In the genomic region with DNA sequence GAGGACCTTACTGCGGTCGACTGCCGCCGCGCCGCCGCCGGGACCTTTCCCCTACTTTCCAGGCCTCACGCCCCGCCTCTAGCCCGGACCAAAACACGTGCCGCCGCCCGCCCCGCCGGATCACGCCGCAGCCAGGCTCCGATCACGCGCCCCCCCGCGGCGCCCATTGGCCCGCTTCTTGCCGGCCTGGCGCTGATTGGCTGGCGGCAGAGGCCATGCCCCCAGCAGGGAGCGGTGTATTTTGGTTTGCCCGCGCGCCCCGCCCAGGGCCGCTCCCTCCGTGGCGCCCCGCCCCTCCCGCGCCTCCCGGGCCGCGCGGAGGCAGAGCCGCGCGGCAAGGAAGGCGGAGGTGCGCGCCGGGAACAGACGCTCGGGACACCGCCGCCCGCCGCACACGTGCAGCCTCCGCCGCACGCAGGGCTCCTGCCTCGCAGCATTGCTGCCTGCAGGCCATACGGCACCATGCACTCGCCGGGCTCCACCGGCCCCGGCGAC, we compare ENCODE assay signal across 8 mouse cellular contexts. TPM values are rescaled to one million over a fixed set of nuclear protein-coding genes. Genes with fewer than 3 reads are reported as not detected.
DNase-seq lines count a peak whose midpoint lies in the region; ATAC-seq lines count a peak whose summit lies in the region.

Gene Klf11 (plus strand): TSS at position 212 of the 495 bp plus-strand sequence.

- H3K4me1 ChIP-seq in brown adipose tissue, adult 24 weeks (ENCODE audit: control insufficient read depth, insufficient read depth, insufficient read length, low read length): peaks cover 44% of the 10 kb centered on the region
- H3K4me1 ChIP-seq in heart, embryonic 14.5 days (ENCODE audit: control insufficient read depth in 2 of 2, insufficient read depth in 2 of 2, low read length in 2 of 2): peaks cover 16 to 38% of the 10 kb centered on the region in 2 experiments
- H3K4me1 ChIP-seq in liver, embryonic 13.5 days (replicated peaks): peaks cover 90% of the 10 kb centered on the region
- peaks cover 19% of the 10 kb centered on the region for H3K4me1 ChIP-seq in stomach, embryonic 16.5 days (ENCODE audit: control insufficient read depth, insufficient read depth, low read length)

- ATAC-seq in heart, embryonic 14.5 days (ENCODE audit: insufficient number of reproducible peaks, insufficient read depth, low FRiP score, low read depth): peak; percentile 95
- ATAC-seq in liver, embryonic 13.5 days (ENCODE audit: low read depth): peak; percentile 79
- peak; percentile 94 for ATAC-seq in stomach, embryonic 16.5 days (ENCODE audit: insufficient read depth, low FRiP score)

- DNase-seq in CD4-positive, CD25-positive, alpha-beta regulatory T cell, adult 2 months (ENCODE audit: low read depth, low spot score): peak; percentile 98
- peak; percentile 90 for DNase-seq in fibroblast of lung, adult 2 months (ENCODE audit: low read depth)
- DNase-seq in kidney, postnatal 14 days: peak; percentile 99
- peak; percentile 96 for DNase-seq in liver, embryonic 13.5 days
- peak; percentile 99 for DNase-seq in neural tube, embryonic 10.5 days (ENCODE audit: extremely low spot score, low spot score)

- peaks cover 29% of the 10 kb centered on the region for H3K36me3 ChIP-seq in heart, embryonic 14.5 days (ENCODE audit: control insufficient read depth, insufficient read depth, low read length)
- H3K36me3 ChIP-seq in liver, embryonic 13.5 days: peaks cover 28% of the 10 kb centered on the region
- H3K36me3 ChIP-seq in stomach, embryonic 16.5 days (ENCODE audit: control insufficient read depth, insufficient read depth, low read length): no peaks in the 10 kb centered on the region

- H3K9me3 ChIP-seq in heart, embryonic 14.5 days (ENCODE audit: control insufficient read depth, low read length): no peaks in the 10 kb centered on the region
- no peaks in the 10 kb centered on the region for H3K9me3 ChIP-seq in liver, embryonic 13.5 days (replicated peaks)
- no peaks in the 10 kb centered on the region for H3K9me3 ChIP-seq in stomach, embryonic 16.5 days (replicated peaks; ENCODE audit: control insufficient read depth, low read length)

- WGBS in heart, embryonic 14.5 days: under 1% methylated on average over 68 of the region's 68 CpGs
- WGBS in liver, embryonic 13.5 days (ENCODE audit: insufficient replicate concordance): under 1% methylated on average over 66 of the region's 68 CpGs
- WGBS in stomach, embryonic 16.5 days: under 1% methylated on average over 60 of the region's 68 CpGs

- peak within 1 kb of the TSS; percentile 85 for H3K4me3 ChIP-seq in brown adipose tissue, adult 24 weeks (ENCODE audit: insufficient read depth, low read depth, low read length)
- peak within 1 kb of the TSS; percentile 79 to 84 for H3K4me3 ChIP-seq in heart, embryonic 14.5 days (ENCODE audit: control insufficient read depth in 1 of 2, insufficient read depth in 1 of 2, low read depth in 1 of 2, low read length in 2 of 2)
- H3K4me3 ChIP-seq in liver, embryonic 13.5 days (replicated peaks): peak within 1 kb of the TSS; percentile 94
- peak within 1 kb of the TSS; percentile 88 for H3K4me3 ChIP-seq in stomach, embryonic 16.5 days (replicated peaks; ENCODE audit: low read length)

- no peaks in the 10 kb centered on the region for H3K27me3 ChIP-seq in heart, embryonic 14.5 days (ENCODE audit: control insufficient read depth, insufficient read depth, low read length)
- no peaks in the 10 kb centered on the region for H3K27me3 ChIP-seq in liver, embryonic 13.5 days
- no peaks in the 10 kb centered on the region for H3K27me3 ChIP-seq in stomach, embryonic 16.5 days (ENCODE audit: control insufficient read depth, insufficient read depth, low read length)

- H3K4me2 ChIP-seq in heart, embryonic 14.5 days (ENCODE audit: low read length): peak within 1 kb of the TSS; percentile 82
- peak within 1 kb of the TSS; percentile 92 for H3K4me2 ChIP-seq in liver, embryonic 13.5 days
- peak within 1 kb of the TSS; percentile 65 for H3K4me2 ChIP-seq in stomach, embryonic 16.5 days (ENCODE audit: low read depth, low read length)

- H3K27ac ChIP-seq in brown adipose tissue, adult 24 weeks (replicated peaks; ENCODE audit: low read depth, low read length): peak within 1 kb of the TSS; percentile 97
- H3K27ac ChIP-seq in heart, embryonic 14.5 days (replicated peaks in 1 of 2; ENCODE audit: control insufficient read depth in 1 of 2, insufficient read depth in 1 of 2, low read depth in 2 of 2, low read length in 2 of 2): peak within 1 kb of the TSS; percentile 93 to 97
- H3K27ac ChIP-seq in liver, embryonic 13.5 days: peak within 1 kb of the TSS; percentile 98
- peak within 1 kb of the TSS; percentile 96 for H3K27ac ChIP-seq in stomach, embryonic 16.5 days (ENCODE audit: low read length)

- H3K9ac ChIP-seq in heart, embryonic 14.5 days (ENCODE audit: low read length): peak within 1 kb of the TSS; percentile 96
- H3K9ac ChIP-seq in liver, embryonic 13.5 days: peak within 1 kb of the TSS; percentile 96
- peak within 1 kb of the TSS; percentile 95 for H3K9ac ChIP-seq in stomach, embryonic 16.5 days (ENCODE audit: low read length)

RNA-seq across cellular contexts. Expression of gene Klf11, which starts in this region (rescaled TPM):
- polyA plus RNA-seq in brown adipose tissue, adult 24 weeks (2012; ENCODE audit: insufficient read depth, insufficient read length, missing spikeins): 6.0 and 7.7 TPM in 2 replicates
- 22.3 and 23.8 TPM in 2 replicates for polyA plus RNA-seq in heart, embryonic 14.5 days (2014; fragmentation: Nextera tagmentation; extraction: Ambion mirVana)
- 7.0 and 9.2 TPM in 2 replicates for polyA plus RNA-seq in liver, embryonic 13.5 days (2015; fragmentation: Nextera tagmentation; extraction: Ambion mirVana)
- 12.8 TPM in 2 replicates for polyA plus RNA-seq in stomach, embryonic 16.5 days (2015; fragmentation: Nextera tagmentation; extraction: Ambion mirVana)

Comparison
In these comparisons a context has a peak if more than half of its experiments do, and no peak if none do; other contexts are left out.
1. Peak in every context shown above with its lines: DNase-seq, ATAC-seq, H3K4me3 ChIP-seq and H3K27ac ChIP-seq.